Mouse (Mus musculus): ENCODE data around the gene Tbx19. TPM values are rescaled to one million over a fixed set of nuclear protein-coding genes. Genes with fewer than 3 reads are reported as not detected.

Tbx19 gene
- polyA plus RNA-seq, 1 experiment, result 0.08 TPM

DNA sequence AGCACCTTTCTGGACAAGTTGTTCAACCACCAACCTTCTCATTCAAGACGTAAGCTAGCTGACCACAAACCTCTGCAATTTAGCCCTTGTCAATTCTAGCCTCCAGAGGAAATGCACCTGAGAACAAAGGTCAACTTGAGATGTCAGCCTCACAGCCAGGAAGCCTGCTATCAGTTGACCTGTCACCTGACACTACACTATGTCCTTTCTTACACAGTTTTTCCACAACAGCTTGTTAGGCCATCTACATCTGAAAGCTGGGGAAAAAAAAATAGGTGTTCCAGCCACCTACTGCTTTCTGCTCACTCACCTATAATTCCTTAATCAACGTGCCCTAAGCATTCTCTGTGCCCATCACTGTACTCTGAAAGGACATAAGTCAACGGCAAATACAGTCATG is 23.6 kb upstream of the Tbx19 start:
- Histone ChIP-seq H3K27me3 (ENCODE audit: control insufficient read depth, insufficient read depth, low read length) (no peaks in the 10 kb centered on the region), H3K4me3 (ENCODE audit: low read depth, low read length) (no peak overlapping the region), H3K4me1 (ENCODE audit: control insufficient read depth, insufficient read depth, insufficient read length, low read length) (peaks cover 10% of the 10 kb centered on the region), H3K36me3 (ENCODE audit: control insufficient read depth, insufficient read depth, low read length) (peaks cover 57% of the 10 kb centered on the region), H3K27ac (ENCODE audit: insufficient read depth, low read depth, low read length) (no peak overlapping the region)
- no peak for TF ChIP-seq CTCF (IDR thresholded peaks at IDR 0.05; ENCODE audit: extremely low read depth, insufficient read length, insufficient replicate concordance, low read depth, low read length)
- no peak for TF ChIP-seq POLR2A (IDR thresholded peaks at IDR 0.05; ENCODE audit: low read depth, low read length)
- WGBS, result 76% methylated on average over 3 of the region's 3 CpGs

DNA sequence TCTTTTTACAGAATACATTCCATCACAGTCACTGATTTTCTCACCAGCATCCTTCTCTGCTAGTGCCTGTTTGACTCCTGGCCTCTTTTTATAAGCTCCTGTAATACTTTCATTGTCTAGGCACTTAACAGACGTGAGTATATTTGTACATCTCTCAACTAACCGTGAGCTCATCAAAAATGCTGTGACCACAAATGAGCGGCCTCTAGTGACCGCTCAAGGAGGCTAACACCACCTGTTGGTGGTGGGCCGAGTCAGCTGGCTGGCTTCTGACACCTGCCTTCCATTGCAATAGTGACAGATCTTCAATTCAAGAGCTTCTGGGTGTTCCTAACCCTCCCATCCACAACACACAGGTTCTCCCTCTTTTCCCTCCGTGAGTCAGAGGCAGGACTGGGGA is 22.8 kb upstream of the Tbx19 start:
- TF ChIP-seq POLR2A (IDR thresholded peaks at IDR 0.05; ENCODE audit: low read depth, low read length) (no peak), CTCF (IDR thresholded peaks at IDR 0.05; ENCODE audit: extremely low read depth, insufficient read length, insufficient replicate concordance, low read depth, low read length) (no peak)
- Histone ChIP-seq H3K36me3 (ENCODE audit: control insufficient read depth, insufficient read depth, low read length) (peaks cover 62% of the 10 kb centered on the region), H3K27me3 (ENCODE audit: control insufficient read depth, insufficient read depth, low read length) (no peaks in the 10 kb centered on the region), H3K4me3 (ENCODE audit: low read depth, low read length) (no peak overlapping the region), H3K4me1 (ENCODE audit: control insufficient read depth, insufficient read depth, insufficient read length, low read length) (peaks cover 4% of the 10 kb centered on the region; the same call in 1 of the 2 replicates), H3K27ac (ENCODE audit: insufficient read depth, low read depth, low read length) (no peak overlapping the region)
- 81% methylated on average over 6 of the region's 6 CpGs for WGBS

DNA sequence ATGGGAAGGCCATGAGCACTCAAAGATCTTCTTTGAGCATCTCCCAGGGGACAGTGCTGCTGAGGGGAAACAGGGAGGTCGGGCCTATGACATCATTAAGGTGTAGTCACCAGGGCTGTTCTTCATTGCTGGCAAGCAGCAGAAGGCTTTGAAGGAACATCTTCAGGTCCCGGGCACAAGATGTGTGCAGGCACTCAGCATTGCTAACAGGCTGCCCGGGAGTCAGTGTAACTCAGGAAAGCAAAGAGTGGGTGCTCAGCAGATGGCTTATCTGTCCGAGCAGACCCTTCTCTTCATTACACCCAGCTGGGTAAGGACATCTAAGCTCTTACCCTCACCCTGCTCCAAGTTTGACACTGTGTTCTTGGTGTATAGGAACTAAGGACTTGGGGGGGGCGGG is 18.7 kb upstream of the Tbx19 start:
- H3K27ac ChIP-seq (ENCODE audit: insufficient read depth, low read depth, low read length), result no peak overlapping the region
- no peak overlapping the region for H3K4me3 ChIP-seq (ENCODE audit: low read depth, low read length)
- 81% methylated on average over 5 of the region's 5 CpGs for WGBS
- H3K27me3 ChIP-seq (ENCODE audit: control insufficient read depth, insufficient read depth, low read length), result no peaks in the 10 kb centered on the region
- TF ChIP-seq CTCF (IDR thresholded peaks at IDR 0.05; ENCODE audit: extremely low read depth, insufficient read length, insufficient replicate concordance, low read depth, low read length) (no peak), POLR2A (IDR thresholded peaks at IDR 0.05; ENCODE audit: low read depth, low read length) (no peak)
- H3K36me3 ChIP-seq (ENCODE audit: control insufficient read depth, insufficient read depth, low read length), result peaks cover 61% of the 10 kb centered on the region
- H3K4me1 ChIP-seq (ENCODE audit: control insufficient read depth, insufficient read depth, insufficient read length, low read length), result peaks cover 6% of the 10 kb centered on the region; the same call in 1 of the 2 replicates

DNA sequence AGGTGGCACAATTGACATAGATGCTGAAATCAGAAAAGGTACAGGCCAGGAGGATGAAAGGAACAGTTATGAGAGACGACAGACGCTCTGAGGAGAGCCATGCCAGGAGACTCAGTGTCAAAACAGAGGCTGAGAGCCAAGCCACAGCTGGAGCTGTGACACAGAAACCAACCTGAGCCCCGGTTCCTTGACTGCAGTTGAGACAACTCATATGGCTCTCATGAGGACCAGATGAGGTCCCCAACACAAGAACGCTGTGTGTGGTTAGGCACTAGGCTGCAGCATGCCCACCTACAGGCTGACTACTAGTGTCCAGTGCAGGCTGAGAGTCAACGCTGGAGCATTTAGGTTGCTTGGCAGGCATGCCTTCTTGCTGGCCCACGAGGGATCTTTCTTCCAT is 17.5 kb upstream of the Tbx19 start:
- no peak overlapping the region for H3K27ac ChIP-seq (ENCODE audit: insufficient read depth, low read depth, low read length)
- H3K4me3 ChIP-seq (ENCODE audit: low read depth, low read length), result no peak overlapping the region
- H3K27me3 ChIP-seq (ENCODE audit: control insufficient read depth, insufficient read depth, low read length), result no peaks in the 10 kb centered on the region
- peaks cover 53% of the 10 kb centered on the region for H3K36me3 ChIP-seq (ENCODE audit: control insufficient read depth, insufficient read depth, low read length)
- 59% methylated on average over 6 of the region's 6 CpGs for WGBS
- H3K4me1 ChIP-seq (ENCODE audit: control insufficient read depth, insufficient read depth, insufficient read length, low read length), result peaks cover 6% of the 10 kb centered on the region; the same call in 1 of the 2 replicates
- TF ChIP-seq CTCF (IDR thresholded peaks at IDR 0.05; ENCODE audit: extremely low read depth, insufficient read length, insufficient replicate concordance, low read depth, low read length) (no peak), POLR2A (IDR thresholded peaks at IDR 0.05; ENCODE audit: low read depth, low read length) (no peak)

DNA sequence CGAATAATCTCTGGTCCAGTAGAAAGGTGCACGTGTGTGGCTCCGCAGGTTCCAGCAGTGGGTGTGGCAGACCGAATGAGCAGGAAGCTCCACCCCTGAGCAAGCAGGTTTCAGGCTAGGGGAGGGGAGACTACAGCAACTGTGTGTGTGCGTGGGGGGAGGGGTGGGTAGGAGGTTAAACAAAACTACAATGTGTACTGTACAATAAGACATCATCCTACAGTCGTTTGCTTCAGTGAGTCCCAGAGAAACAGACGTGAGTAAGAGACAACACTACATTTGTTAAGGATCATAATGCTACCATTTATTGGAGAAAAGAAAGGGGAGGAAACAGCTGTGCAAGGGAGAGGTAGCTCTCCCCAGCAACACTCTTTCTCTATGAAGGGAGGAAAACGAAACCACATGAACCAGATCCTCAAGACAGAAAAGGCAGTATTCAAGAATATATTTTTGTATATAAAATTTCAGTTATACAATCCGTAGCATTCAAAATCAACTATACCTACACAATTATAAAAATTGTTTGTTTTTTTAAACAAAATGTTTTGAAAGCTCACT is 13.6 kb upstream of the Tbx19 start:
- Histone ChIP-seq H3K36me3 (ENCODE audit: control insufficient read depth, insufficient read depth, low read length) (peaks cover 30% of the 10 kb centered on the region), H3K4me1 (ENCODE audit: control insufficient read depth, insufficient read depth, insufficient read length, low read length) (peaks cover 8% of the 10 kb centered on the region; the same call in 1 of the 2 replicates), H3K27ac (ENCODE audit: insufficient read depth, low read depth, low read length) (no peak overlapping the region), H3K27me3 (ENCODE audit: control insufficient read depth, insufficient read depth, low read length) (no peaks in the 10 kb centered on the region), H3K4me3 (ENCODE audit: low read depth, low read length) (no peak overlapping the region)
- 27% methylated on average over 9 of the region's 9 CpGs for WGBS
- TF ChIP-seq CTCF (IDR thresholded peaks at IDR 0.05; ENCODE audit: extremely low read depth, insufficient read length, insufficient replicate concordance, low read depth, low read length) (no peak), POLR2A (IDR thresholded peaks at IDR 0.05; ENCODE audit: low read depth, low read length) (no peak)

DNA sequence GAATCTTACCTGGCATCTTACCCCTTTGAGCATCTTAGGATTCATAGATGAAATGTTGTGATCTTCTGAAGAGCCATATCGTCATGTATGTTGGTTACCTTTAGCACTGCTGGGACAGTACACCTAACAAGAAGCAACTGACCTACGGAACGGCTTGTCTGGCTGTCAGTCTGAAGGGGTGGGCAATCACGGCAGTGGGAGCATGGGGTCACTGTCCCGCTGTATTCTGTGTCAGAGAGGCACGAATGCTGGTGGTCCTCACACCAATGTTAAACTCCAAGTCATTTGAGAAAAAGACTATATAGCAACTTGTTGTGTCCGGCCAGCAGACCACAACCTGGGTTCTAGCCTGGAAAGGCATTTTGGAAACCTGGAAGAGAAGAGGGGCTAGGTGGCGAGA is 10.7 kb upstream of the Tbx19 start:
- no peak for TF ChIP-seq CTCF (IDR thresholded peaks at IDR 0.05; ENCODE audit: extremely low read depth, insufficient read length, insufficient replicate concordance, low read depth, low read length)
- no peak for TF ChIP-seq POLR2A (IDR thresholded peaks at IDR 0.05; ENCODE audit: low read depth, low read length)
- H3K4me1 ChIP-seq (ENCODE audit: control insufficient read depth, insufficient read depth, insufficient read length, low read length), result peaks cover 4% of the 10 kb centered on the region; the same call in 1 of the 2 replicates
- no peak overlapping the region for H3K4me3 ChIP-seq (ENCODE audit: low read depth, low read length)
- no peaks in the 10 kb centered on the region for H3K27me3 ChIP-seq (ENCODE audit: control insufficient read depth, insufficient read depth, low read length)
- WGBS, result 73% methylated on average over 8 of the region's 8 CpGs
- no peak overlapping the region for H3K27ac ChIP-seq (ENCODE audit: insufficient read depth, low read depth, low read length)
- peaks cover 7% of the 10 kb centered on the region for H3K36me3 ChIP-seq (ENCODE audit: control insufficient read depth, insufficient read depth, low read length)

DNA sequence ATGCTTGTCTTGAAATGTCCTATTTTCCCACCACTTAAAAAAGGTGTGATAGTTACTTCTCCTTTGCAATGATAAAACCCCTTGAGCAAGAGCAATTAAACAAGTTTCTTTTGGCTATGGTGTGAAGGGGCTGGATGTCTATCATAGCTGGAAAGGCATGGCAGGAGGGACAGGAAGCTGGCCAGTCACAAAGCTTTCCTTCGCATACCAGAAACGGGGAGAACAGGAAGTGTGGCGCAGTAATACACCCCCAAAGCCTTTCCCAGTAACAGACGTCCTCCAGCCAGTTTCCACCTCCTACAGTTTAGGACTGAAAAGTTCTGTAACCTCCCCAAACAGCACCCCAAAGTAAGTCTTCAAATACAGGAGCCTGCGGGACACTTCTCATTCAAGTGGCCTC is 9.6 kb upstream of the Tbx19 start:
- Histone ChIP-seq H3K4me1 (ENCODE audit: control insufficient read depth, insufficient read depth, insufficient read length, low read length) (peaks cover 4% of the 10 kb centered on the region; the same call in 1 of the 2 replicates), H3K36me3 (ENCODE audit: control insufficient read depth, insufficient read depth, low read length) (peaks cover under 1% of the 10 kb centered on the region; the same call in 1 of the 2 replicates), H3K4me3 (ENCODE audit: low read depth, low read length) (no peak overlapping the region), H3K27ac (ENCODE audit: insufficient read depth, low read depth, low read length) (no peak overlapping the region), H3K27me3 (ENCODE audit: control insufficient read depth, insufficient read depth, low read length) (no peaks in the 10 kb centered on the region)
- TF ChIP-seq CTCF (IDR thresholded peaks at IDR 0.05; ENCODE audit: extremely low read depth, insufficient read length, insufficient replicate concordance, low read depth, low read length), result no peak
- TF ChIP-seq POLR2A (IDR thresholded peaks at IDR 0.05; ENCODE audit: low read depth, low read length), result no peak
- 69% methylated on average over 5 of the region's 5 CpGs for WGBS

Data from small intestine, adult 2 months (tissue).